Mouse (Mus musculus): Measurements from ENCODE around the gene Gm20388. TPM values are rescaled to one million over a fixed set of nuclear protein-coding genes. Genes with fewer than 3 reads are reported as not detected.

Gm20388 gene
- total and polyA plus RNA-seq, 2 experiments from 2014 or later = 17.3 TPM; not detected in 1

DNA sequence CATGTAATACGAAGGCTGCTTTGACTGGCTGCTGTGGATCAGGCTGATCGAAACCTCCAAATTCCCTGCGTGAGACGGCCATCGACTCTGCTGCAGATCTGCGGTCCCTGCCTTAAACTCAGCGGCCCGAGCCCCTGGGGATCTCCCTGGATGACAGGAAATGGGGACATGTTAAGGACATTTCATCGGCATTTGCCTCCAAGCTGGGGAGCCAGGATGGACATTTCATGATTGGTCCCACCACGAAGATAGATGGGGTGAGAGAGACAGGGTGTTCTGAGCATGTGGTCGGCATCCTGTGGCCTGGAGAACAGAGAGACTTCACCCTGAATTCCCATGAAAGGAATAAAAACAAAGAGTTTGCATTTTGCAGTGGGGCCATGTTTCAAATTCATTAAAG lies 1484.7 kb downstream of the Gm20388 start:
- no peaks in the 10 kb centered on the region for H3K4me1 ChIP-seq (ENCODE audit: control insufficient read depth, insufficient read depth)
- ATAC-seq (ENCODE audit: insufficient read depth, low read depth) (no peak), DNase-seq (ENCODE audit: low spot score) (no peak)
- H3K9me3 ChIP-seq (replicated peaks; ENCODE audit: control insufficient read depth, low read length) = no peaks in the 10 kb centered on the region
- WGBS = 42% methylated on average over 11 of the region's 11 CpGs
- H3K4me3 ChIP-seq (ENCODE audit: low read depth, low read length) = no peak overlapping the region
- peak overlapping the region; percentile 18 for H3K4me2 ChIP-seq (ENCODE audit: low read depth, low read length)
- H3K27me3 ChIP-seq (ENCODE audit: control insufficient read depth, insufficient read depth, low read length) = peaks cover 43% of the 10 kb centered on the region
- H3K9ac ChIP-seq (replicated peaks; ENCODE audit: low read depth, low read length) = no peak overlapping the region
- no peak for TF ChIP-seq EP300 (IDR thresholded peaks at IDR 0.05; ENCODE audit: low read depth)
- TF ChIP-seq CTCF (IDR thresholded peaks at IDR 0.05; ENCODE audit: low read depth) = no peak
- H3K36me3 ChIP-seq (replicated peaks; ENCODE audit: control insufficient read depth, insufficient read depth, low read length) = no peaks in the 10 kb centered on the region
- H3K27ac ChIP-seq (ENCODE audit: low read depth) = no peak overlapping the region

DNA sequence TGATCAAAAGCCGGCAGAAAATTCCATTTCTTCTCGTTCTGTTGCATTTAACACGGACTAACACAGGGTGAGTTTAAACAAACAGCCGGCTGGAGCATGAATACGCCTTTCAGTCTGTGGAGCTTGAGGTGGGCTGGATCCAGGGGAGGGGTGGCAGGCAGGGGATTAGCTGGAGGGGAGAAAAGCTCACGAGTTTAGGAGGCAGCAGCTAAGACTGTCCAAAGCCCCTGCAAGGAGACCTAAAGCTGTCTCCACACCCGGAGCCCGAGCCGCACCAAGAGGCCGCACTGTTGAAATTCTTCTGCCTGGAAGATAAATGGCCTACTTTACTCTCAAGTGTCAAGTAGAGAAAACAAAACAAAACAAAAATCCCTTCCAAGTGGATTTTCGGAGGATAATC lies 1485.5 kb downstream of the Gm20388 start:
- H3K4me1 ChIP-seq (ENCODE audit: control insufficient read depth, insufficient read depth) = no peaks in the 10 kb centered on the region
- H3K4me3 ChIP-seq (ENCODE audit: low read depth, low read length) = no peak overlapping the region
- no peaks in the 10 kb centered on the region for H3K36me3 ChIP-seq (replicated peaks; ENCODE audit: control insufficient read depth, insufficient read depth, low read length)
- ATAC-seq (ENCODE audit: insufficient read depth, low read depth) = no peak
- H3K4me2 ChIP-seq (ENCODE audit: low read depth, low read length) = no peak overlapping the region
- no peak for TF ChIP-seq EP300 (IDR thresholded peaks at IDR 0.05; ENCODE audit: low read depth)
- no peak for TF ChIP-seq CTCF (IDR thresholded peaks at IDR 0.05; ENCODE audit: low read depth)
- H3K27ac ChIP-seq (ENCODE audit: low read depth) = no peak overlapping the region
- peaks cover 42% of the 10 kb centered on the region for H3K27me3 ChIP-seq (ENCODE audit: control insufficient read depth, insufficient read depth, low read length)
- WGBS = 56% methylated on average over 11 of the region's 11 CpGs
- no peaks in the 10 kb centered on the region for H3K9me3 ChIP-seq (replicated peaks; ENCODE audit: control insufficient read depth, low read length)
- H3K9ac ChIP-seq (replicated peaks; ENCODE audit: low read depth, low read length) = no peak overlapping the region
- no peak for DNase-seq (ENCODE audit: low spot score)

- WGBS = 78% methylated on average over 10 of the region's 10 CpGs
- ATAC-seq (ENCODE audit: insufficient read depth, low read depth) (no peak), DNase-seq (ENCODE audit: low spot score) (no peak)
- Histone ChIP-seq H3K4me1 (ENCODE audit: control insufficient read depth, insufficient read depth) (no peaks in the 10 kb centered on the region), H3K4me3 (ENCODE audit: low read depth, low read length) (no peak overlapping the region), H3K9ac (replicated peaks; ENCODE audit: low read depth, low read length) (no peak overlapping the region), H3K27me3 (ENCODE audit: control insufficient read depth, insufficient read depth, low read length) (peaks cover 42% of the 10 kb centered on the region), H3K9me3 (replicated peaks; ENCODE audit: control insufficient read depth, low read length) (no peaks in the 10 kb centered on the region), H3K36me3 (replicated peaks; ENCODE audit: control insufficient read depth, insufficient read depth, low read length) (no peaks in the 10 kb centered on the region), H3K4me2 (ENCODE audit: low read depth, low read length) (no peak overlapping the region), H3K27ac (ENCODE audit: low read depth) (no peak overlapping the region)
- no peak for TF ChIP-seq CTCF (IDR thresholded peaks at IDR 0.05; ENCODE audit: low read depth)
- TF ChIP-seq EP300 (IDR thresholded peaks at IDR 0.05; ENCODE audit: low read depth) = no peak
Measured at GRCm38 (mm10) chr8:121397201-121397698, 1486.6 kb downstream of the Gm20388 start.

GRCm38 (mm10) chr8:121398081-121398480 lies 1487.4 kb downstream of the Gm20388 start:
- 73% methylated on average over 6 of the region's 6 CpGs for WGBS
- no peaks in the 10 kb centered on the region for H3K4me1 ChIP-seq (ENCODE audit: control insufficient read depth, insufficient read depth)
- TF ChIP-seq EP300 (IDR thresholded peaks at IDR 0.05; ENCODE audit: low read depth) = no peak
- no peak for TF ChIP-seq CTCF (IDR thresholded peaks at IDR 0.05; ENCODE audit: low read depth)
- H3K27me3 ChIP-seq (ENCODE audit: control insufficient read depth, insufficient read depth, low read length) = peaks cover 34% of the 10 kb centered on the region
- H3K9ac ChIP-seq (replicated peaks; ENCODE audit: low read depth, low read length) = no peak overlapping the region
- no peak overlapping the region for H3K27ac ChIP-seq (ENCODE audit: low read depth)
- DNase-seq (ENCODE audit: low spot score) (no peak), ATAC-seq (ENCODE audit: insufficient read depth, low read depth) (no peak)
- no peaks in the 10 kb centered on the region for H3K36me3 ChIP-seq (replicated peaks; ENCODE audit: control insufficient read depth, insufficient read depth, low read length)
- no peak overlapping the region for H3K4me3 ChIP-seq (ENCODE audit: low read depth, low read length)
- no peaks in the 10 kb centered on the region for H3K9me3 ChIP-seq (replicated peaks; ENCODE audit: control insufficient read depth, low read length)
- H3K4me2 ChIP-seq (ENCODE audit: low read depth, low read length) = no peak overlapping the region

DNA sequence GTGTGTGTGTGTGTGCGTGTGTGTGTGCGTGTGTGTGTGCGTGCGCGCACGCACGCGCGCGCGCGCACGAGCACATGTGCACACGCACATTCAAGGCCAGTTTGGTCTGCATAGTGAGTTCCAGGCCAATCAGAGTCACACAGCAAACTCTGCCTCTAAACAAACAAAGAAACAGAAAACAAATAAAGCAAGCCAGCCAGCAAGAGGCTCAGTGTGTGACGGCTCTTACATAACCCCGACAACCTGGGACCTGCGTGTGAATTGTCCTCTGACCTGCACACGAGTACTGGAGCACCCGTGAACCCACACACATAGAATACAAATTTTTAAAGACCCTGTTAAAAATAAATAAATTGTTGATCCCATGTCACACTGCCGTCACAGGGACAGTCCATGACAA lies 1488.1 kb downstream of the Gm20388 start:
- Histone ChIP-seq H3K36me3 (replicated peaks; ENCODE audit: control insufficient read depth, insufficient read depth, low read length) (no peaks in the 10 kb centered on the region), H3K4me2 (ENCODE audit: low read depth, low read length) (no peak overlapping the region), H3K9ac (replicated peaks; ENCODE audit: low read depth, low read length) (no peak overlapping the region), H3K9me3 (replicated peaks; ENCODE audit: control insufficient read depth, low read length) (no peaks in the 10 kb centered on the region), H3K27me3 (ENCODE audit: control insufficient read depth, insufficient read depth, low read length) (peaks cover 28% of the 10 kb centered on the region), H3K4me1 (ENCODE audit: control insufficient read depth, insufficient read depth) (no peaks in the 10 kb centered on the region), H3K4me3 (ENCODE audit: low read depth, low read length) (no peak overlapping the region), H3K27ac (ENCODE audit: low read depth) (no peak overlapping the region)
- DNase-seq (ENCODE audit: low spot score) = no peak
- 95% methylated on average over 20 of the region's 20 CpGs for WGBS
- no peak for TF ChIP-seq EP300 (IDR thresholded peaks at IDR 0.05; ENCODE audit: low read depth)
- no peak for TF ChIP-seq CTCF (IDR thresholded peaks at IDR 0.05; ENCODE audit: low read depth)
- no peak for ATAC-seq (ENCODE audit: insufficient read depth, low read depth)

GRCm38 (mm10) chr8:121399173-121399572 lies 1488.5 kb downstream of the Gm20388 start:
- Histone ChIP-seq H3K4me1 (ENCODE audit: control insufficient read depth, insufficient read depth) (no peaks in the 10 kb centered on the region), H3K27me3 (ENCODE audit: control insufficient read depth, insufficient read depth, low read length) (peaks cover 26% of the 10 kb centered on the region), H3K9ac (replicated peaks; ENCODE audit: low read depth, low read length) (no peak overlapping the region), H3K4me3 (ENCODE audit: low read depth, low read length) (no peak overlapping the region), H3K9me3 (replicated peaks; ENCODE audit: control insufficient read depth, low read length) (no peaks in the 10 kb centered on the region), H3K4me2 (ENCODE audit: low read depth, low read length) (no peak overlapping the region), H3K36me3 (replicated peaks; ENCODE audit: control insufficient read depth, insufficient read depth, low read length) (no peaks in the 10 kb centered on the region), H3K27ac (ENCODE audit: low read depth) (no peak overlapping the region)
- no peak for TF ChIP-seq EP300 (IDR thresholded peaks at IDR 0.05; ENCODE audit: low read depth)
- no peak for TF ChIP-seq CTCF (IDR thresholded peaks at IDR 0.05; ENCODE audit: low read depth)
- no peak for ATAC-seq (ENCODE audit: insufficient read depth, low read depth)
- no peak for DNase-seq (ENCODE audit: low spot score)
- WGBS = 42% methylated on average over 3 of the region's 3 CpGs
